Mouse (Mus musculus) inflammation-experienced regulatory T-cells, adult 6 months (primary cell): ENCODE data around the gene Slc44a4. TPM values are rescaled to one million over a fixed set of nuclear protein-coding genes. Genes with fewer than 3 reads are reported as not detected.
A peak's percentile ranks its signal among the peaks of the same experiment; 100 is the strongest.
"Not testable (repeated sequence)": the region's sequence is repeated elsewhere in the genome, so short reads cannot be mapped to it uniquely, and the experiment has no call there.

Experiments
- ATAC-seq: one replicate; pipeline ENCODE4 v1.8.0; 2017
- polyA plus RNA-seq, 3 experiments: library from polyadenylated mRNA; unstranded; fragments of 100-300 nt; shearing (Covaris generic); gene quantifications; one replicate each; pipeline ENCODE4 v1.2.1; 2017

The Slc44a4 gene
- polyA plus RNA-seq, 3 experiments from 2014 or later: not detected

DNA sequence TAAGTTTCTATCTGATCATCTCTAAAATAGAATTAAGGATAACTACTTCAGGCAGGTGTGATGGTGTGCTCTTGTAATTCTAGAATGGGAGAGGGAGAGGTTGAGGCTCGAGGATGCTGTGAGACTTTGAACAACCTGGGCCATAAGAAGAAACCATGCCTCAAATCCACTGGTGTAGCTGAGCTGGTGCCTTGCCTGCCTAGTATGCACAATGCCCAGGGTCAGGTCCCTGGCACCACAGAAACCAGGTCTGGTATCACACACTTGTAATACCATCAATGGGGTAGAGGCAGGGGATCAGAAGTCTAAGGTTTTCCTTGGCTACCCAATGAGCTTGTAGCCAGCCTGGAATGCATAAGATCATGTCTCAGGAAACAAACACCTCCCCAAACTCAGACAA is 48.6 kb downstream of the Slc44a4 start:
- ATAC-seq: no peak

DNA sequence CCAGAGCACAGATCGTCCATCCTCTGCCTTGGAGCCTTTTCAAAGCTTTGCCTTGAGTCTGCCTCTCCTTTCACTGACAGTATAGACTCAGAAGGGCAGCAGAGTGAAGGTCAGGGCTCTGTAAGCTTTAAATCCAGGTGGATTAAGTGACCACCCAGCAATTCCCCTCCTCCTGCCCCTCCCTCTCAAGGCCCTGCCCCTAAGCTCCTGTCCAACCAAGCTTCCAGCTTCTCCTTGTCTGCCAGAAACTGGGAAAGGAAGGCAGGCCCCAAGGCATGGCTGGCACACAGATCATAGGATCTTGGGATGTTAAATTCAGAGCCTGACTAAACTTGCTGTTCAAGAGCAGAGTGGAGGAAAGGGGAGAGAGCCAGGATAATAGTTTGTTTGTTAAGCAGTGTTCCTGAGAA is 50.4 kb downstream of the Slc44a4 start:
- no peak for ATAC-seq

DNA sequence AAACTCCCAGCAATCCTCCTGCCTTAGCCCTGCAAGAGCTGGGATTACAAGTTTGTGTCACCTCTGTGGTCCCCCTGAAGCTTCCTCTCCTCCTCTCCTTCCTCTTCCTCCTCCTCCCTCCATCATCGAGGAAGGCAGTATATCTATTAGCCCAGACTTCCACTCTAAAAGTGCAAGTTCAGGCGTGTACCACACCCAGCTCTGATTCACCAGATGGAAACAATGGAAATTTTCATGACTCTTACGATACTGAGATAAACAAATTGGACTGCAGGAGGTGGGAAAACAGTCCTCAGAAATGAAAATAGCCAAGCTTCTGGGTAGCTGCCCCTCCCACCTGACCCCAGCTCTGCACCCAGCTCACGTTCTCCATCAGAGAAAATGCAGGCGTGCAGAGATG is 51.4 kb downstream of the Slc44a4 start:
- no peak for ATAC-seq

DNA sequence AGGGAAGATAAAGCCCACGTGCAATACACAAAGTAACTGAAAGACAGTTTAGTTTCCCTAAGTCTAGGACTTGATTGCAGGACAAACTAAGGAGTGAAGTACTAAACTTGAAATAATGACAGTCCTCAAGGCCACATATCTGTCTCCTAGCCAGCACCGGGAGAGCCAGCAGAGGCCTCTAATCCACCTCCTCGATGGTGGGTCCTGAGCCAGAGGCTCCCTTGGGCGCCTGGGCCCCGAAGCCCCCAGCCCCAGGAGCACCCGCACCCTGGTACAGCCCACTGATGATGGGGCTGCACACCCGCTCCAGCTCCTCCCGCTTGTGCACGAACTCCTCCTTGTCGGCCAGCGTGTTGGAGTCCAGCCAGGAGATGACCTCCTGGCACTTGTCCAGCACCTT is 55.6 kb downstream of the Slc44a4 start, which contains the start of gene Gm20481:
TSS of gene Gm20481 (plus strand) at position 91 of the 400 bp plus-strand sequence.
- ATAC-seq: not testable (repeated sequence)

DNA sequence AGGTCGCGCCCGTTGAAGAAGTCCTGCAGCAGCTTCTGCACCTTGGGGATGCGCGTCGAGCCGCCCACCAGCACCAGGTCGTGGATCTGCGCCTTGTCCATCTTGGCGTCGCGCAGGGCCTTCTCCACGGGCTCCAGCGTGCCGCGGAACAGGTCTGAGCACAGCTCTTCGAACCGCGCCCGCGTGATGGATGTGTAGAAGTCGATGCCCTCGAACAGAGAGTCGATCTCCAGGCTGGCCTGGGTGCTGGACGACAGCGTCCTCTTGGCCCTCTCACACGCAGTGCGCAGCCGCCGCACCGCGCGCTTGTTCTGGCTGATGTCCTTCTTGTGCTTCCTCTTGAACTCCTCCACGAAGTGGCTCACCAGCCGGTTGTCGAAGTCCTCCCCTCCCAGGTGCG is 56.6 kb downstream of the Slc44a4 start:
- ATAC-seq: not testable (repeated sequence)

DNA sequence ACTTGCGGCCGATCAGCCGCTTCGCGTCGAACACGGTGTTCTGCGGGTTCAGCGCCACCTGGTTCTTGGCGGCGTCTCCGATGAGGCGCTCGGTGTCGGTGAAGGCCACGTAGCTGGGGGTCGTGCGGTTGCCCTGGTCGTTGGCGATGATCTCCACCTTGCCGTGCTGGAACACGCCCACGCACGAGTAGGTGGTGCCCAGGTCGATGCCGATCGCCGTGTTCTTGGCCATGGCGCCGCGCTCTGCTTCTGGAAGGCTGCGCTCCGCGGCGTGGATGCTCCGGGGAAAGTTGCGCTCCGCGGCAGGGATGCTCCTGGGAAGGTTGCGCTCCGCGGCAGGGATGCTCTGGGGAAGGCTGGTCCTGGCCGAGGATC is 57.4 kb downstream of the Slc44a4 start:
- peak; percentile 22 for ATAC-seq

DNA sequence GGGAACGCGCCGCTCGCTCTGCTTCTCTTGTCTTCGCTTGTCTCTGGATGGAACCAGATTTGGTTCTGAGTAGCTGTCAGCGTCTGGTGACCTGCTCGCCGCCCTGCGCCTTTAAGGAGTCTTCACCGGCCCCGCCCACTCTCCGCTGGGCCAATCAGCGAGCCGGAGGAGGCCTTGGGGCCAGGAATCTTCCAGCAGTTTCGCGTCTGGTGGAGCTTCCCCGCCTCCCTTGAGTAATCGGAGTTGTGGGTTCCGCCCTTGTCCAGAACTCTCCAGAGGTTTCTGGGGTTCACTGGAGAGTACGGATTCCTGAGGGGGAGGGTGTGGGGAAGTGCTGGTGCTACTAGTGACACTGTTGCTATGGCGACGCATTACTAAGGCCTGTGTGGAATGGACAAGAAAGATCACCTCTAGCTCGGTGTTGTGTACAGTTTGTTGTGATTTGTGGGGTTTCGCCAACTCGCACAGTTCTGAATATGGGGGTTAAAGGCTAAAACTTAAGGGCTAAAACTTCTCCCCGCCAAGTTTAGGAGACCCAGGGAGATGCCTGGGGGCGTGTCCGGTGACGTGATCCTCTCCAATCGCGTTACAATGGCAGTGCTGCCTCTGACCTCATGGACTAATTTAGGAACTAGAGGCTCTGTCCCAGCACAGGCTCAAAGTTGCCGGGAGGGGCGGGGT is 57.9 kb downstream of the Slc44a4 start, which contains the start of the genes Hspa1a and Hspa1l:
TSS of gene Hspa1a (minus strand) at position 88 of the 681 bp plus-strand sequence.
TSS of gene Hspa1l (plus strand) at position 635 of the 681 bp plus-strand sequence.
- ATAC-seq: peak; percentile 96

DNA sequence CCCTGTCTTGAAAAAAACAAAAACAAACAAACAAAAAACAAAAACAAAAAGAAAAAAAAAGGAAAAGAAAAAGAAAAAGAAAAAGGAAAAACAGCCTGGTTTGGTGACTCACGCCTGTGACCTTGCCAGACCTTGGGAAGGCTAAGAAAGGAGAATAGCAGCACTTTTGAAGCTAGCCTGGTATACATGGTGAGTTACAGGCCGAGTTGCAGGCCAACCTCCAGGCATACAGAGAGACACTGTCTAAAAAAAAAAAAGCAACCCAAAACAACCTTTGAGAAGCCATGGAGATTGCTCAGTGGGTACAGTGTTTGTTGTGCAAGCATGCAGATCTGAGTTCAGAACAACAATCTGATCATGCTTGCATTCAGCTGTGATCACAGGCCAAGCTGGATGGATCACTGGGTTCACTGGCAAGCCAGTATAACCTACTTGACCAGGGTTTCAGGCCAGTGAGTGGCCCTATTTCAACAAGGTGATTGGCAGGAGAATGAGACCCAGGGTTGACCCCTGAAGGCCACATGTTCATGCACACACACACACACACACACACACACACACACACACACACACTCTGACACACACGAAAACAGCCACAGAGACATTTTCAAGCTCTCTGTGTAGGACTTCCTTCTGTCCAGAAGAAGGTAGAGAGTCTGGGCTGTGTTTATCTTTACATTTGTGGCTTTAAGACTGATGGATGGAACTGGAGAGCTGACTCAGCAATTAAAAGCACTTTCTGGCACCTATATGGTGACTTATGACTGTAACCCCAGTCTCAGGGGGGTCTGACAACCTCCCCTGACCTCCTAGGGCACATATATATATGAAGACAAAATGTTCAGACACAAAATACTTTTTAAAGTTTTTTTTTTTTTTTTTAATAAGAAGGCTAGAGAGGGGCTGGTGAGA is 61.6 kb downstream of the Slc44a4 start:
- ATAC-seq: no peak

DNA sequence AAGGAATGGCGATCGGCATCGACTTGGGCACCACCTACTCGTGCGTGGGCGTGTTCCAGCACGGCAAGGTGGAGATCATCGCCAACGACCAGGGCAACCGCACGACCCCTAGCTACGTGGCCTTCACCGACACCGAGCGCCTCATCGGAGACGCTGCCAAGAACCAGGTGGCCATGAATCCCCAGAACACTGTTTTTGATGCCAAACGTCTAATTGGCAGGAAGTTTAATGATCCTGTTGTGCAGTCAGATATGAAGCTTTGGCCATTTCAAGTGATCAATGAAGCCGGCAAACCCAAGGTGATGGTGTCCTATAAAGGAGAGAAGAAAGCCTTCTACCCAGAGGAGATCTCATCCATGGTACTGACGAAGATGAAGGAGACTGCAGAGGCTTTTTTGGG is 62.7 kb downstream of the Slc44a4 start:
- ATAC-seq: no peak

DNA sequence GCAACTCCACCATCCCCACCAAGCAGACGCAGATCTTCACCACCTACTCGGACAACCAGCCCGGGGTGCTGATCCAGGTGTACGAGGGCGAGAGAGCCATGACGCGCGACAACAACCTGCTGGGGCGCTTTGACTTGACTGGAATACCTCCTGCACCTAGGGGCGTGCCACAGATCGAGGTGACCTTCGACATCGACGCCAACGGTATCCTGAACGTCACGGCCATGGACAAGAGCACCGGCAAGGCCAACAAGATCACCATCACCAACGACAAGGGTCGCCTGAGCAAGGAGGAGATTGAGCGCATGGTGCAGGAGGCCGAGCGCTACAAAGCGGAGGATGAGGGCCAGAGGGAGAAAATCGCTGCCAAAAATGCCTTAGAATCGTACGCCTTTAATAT is 64.0 kb downstream of the Slc44a4 start:
- no peak for ATAC-seq

DNA sequence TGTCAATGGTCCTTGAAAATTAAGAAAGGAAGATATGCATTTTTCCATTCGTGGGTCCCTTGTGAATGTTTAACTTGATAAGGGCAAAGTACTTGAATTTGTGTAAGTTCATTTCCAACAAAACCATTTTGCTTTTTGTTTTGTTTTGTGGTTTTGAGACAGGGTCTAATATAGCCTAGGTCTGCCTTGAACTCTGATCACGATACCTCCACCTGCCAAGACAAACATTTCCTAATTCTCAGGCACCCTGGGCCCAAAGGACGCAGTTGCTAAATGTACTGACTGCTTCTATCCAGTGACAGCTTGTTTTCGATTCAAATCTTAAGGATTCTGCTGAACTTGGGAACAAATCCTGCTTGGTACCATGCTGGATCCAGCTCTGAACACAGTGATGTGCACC is 65.4 kb downstream of the Slc44a4 start:
- no peak for ATAC-seq

Other genes with a start within 250 kb of the Slc44a4 start
- not detected for gene Tnxb, start 243.9 kb upstream of the Slc44a4 start, polyA plus RNA-seq
- gene C4b, start 170.6 kb upstream of the Slc44a4 start, polyA plus RNA-seq: under 1 TPM in 1 of 3 experiments, not detected in 2; 0.08 TPM
- not detected for gene Cyp21a1, start 109.9 kb upstream of the Slc44a4 start, polyA plus RNA-seq
- 10 to 100 TPM; 30.4 to 44.5 (median 37.2) TPM for gene Stk19, start 77.5 kb upstream of the Slc44a4 start, polyA plus RNA-seq
- 10 to 100 TPM; 23.9 to 29.0 (median 27.1) TPM for gene Dxo, start 77.4 kb upstream of the Slc44a4 start, polyA plus RNA-seq
- 10 to 100 TPM; 28.6 to 34.2 (median 33.7) TPM for gene Skiv2l, start 64.3 kb upstream of the Slc44a4 start, polyA plus RNA-seq
- gene Nelfe, start 64.1 kb upstream of the Slc44a4 start, polyA plus RNA-seq: 10 to 100 TPM; 40.1 to 65.0 (median 47.0) TPM
- 1 to 10 TPM in 1 of 3 experiments, under 1 TPM in 2; 0.24 to 2.6 (median 0.37) TPM for gene Cfb, start 51.9 kb upstream of the Slc44a4 start, polyA plus RNA-seq
- not detected for gene Zbtb12, start 35.0 kb upstream of the Slc44a4 start, polyA plus RNA-seq
- gene Gm20547, start 32.4 kb upstream of the Slc44a4 start, polyA plus RNA-seq: under 1 TPM in 1 of 3 experiments, not detected in 2; 0.26 TPM
- 1 to 10 TPM in 1 of 3 experiments, not detected in 2; 1.4 TPM for gene C2, start 16.2 kb upstream of the Slc44a4 start, polyA plus RNA-seq
- gene Ehmt2, start 16.0 kb upstream of the Slc44a4 start, polyA plus RNA-seq: 10 to 100 TPM; 27.1 to 32.6 (median 29.4) TPM
- gene Neu1, start 16.8 kb downstream of the Slc44a4 start, polyA plus RNA-seq: 10 to 100 TPM; 12.8 to 28.2 (median 27.6) TPM
- under 1 TPM; 0.53 to 0.85 (median 0.80) TPM for gene Hspa1b, start 44.8 kb downstream of the Slc44a4 start, polyA plus RNA-seq
- under 1 TPM in 1 of 3 experiments, not detected in 2; 0.94 TPM for gene Gm20481, start 55.4 kb downstream of the Slc44a4 start, polyA plus RNA-seq
- gene Hspa1a, start 57.7 kb downstream of the Slc44a4 start, polyA plus RNA-seq: 1 to 10 TPM in 2 of 3 experiments, under 1 TPM in 1; 0.74 to 2.3 (median 1.1) TPM
- gene Hspa1l, start 58.2 kb downstream of the Slc44a4 start, polyA plus RNA-seq: not detected
- gene Lsm2, start 67.4 kb downstream of the Slc44a4 start, polyA plus RNA-seq: 10 to 100 TPM; 37.7 to 67.4 (median 40.0) TPM
- gene Vars, start 86.5 kb downstream of the Slc44a4 start, polyA plus RNA-seq: 10 to 100 TPM; 27.2 to 30.9 (median 30.8) TPM
- gene Vwa7, start 102.1 kb downstream of the Slc44a4 start, polyA plus RNA-seq: under 1 TPM in 2 of 3 experiments, not detected in 1; 0.10 to 0.28 TPM
- 1 to 10 TPM in 2 of 3 experiments, under 1 TPM in 1; 0.54 to 2.6 (median 1.4) TPM for gene Sapcd1, start 113.5 kb downstream of the Slc44a4 start, polyA plus RNA-seq
- 1 to 10 TPM; 1.3 to 1.4 (median 1.4) TPM for gene Msh5, start 132.3 kb downstream of the Slc44a4 start, polyA plus RNA-seq
- gene Clic1, start 135.5 kb downstream of the Slc44a4 start, polyA plus RNA-seq: 100 to 1,000 TPM; 487 to 766 (median 514) TPM
- 1 to 10 TPM in 2 of 3 experiments, under 1 TPM in 1; 0.91 to 3.0 (median 1.3) TPM for gene Ddah2, start 144.6 kb downstream of the Slc44a4 start, polyA plus RNA-seq
- not detected for gene Ly6g6c, start 150.9 kb downstream of the Slc44a4 start, polyA plus RNA-seq
- gene Mpig6b, start 151.7 kb downstream of the Slc44a4 start, polyA plus RNA-seq: not detected
- not detected for gene Ly6g6e, start 162.4 kb downstream of the Slc44a4 start, polyA plus RNA-seq
- gene Ly6g6d, start 163.6 kb downstream of the Slc44a4 start, polyA plus RNA-seq: not detected
- not detected for gene Ly6g6f, start 171.1 kb downstream of the Slc44a4 start, polyA plus RNA-seq
- 10 to 100 TPM; 22.3 to 26.3 (median 25.6) TPM for gene Abhd16a, start 174.8 kb downstream of the Slc44a4 start, polyA plus RNA-seq
- gene Ly6g5c, start 193.8 kb downstream of the Slc44a4 start, polyA plus RNA-seq: not detected
- 1 to 10 TPM; 1.9 to 8.9 (median 3.9) TPM for gene Ly6g5b, start 201.0 kb downstream of the Slc44a4 start, polyA plus RNA-seq
- 10 to 100 TPM; 57.1 to 87.4 (median 74.3) TPM for gene Gpank1, start 207.0 kb downstream of the Slc44a4 start, polyA plus RNA-seq
- 100 to 1,000 TPM; 246 to 346 (median 344) TPM for gene Csnk2b, start 207.6 kb downstream of the Slc44a4 start, polyA plus RNA-seq
- 10 to 100 TPM; 20.0 to 27.1 (median 25.1) TPM for gene D17H6S53E, start 211.9 kb downstream of the Slc44a4 start, polyA plus RNA-seq
- gene Apom, start 217.6 kb downstream of the Slc44a4 start, polyA plus RNA-seq: not detected
- 10 to 100 TPM; 25.4 to 33.8 (median 29.1) TPM for gene Bag6, start 220.7 kb downstream of the Slc44a4 start, polyA plus RNA-seq